Mouse (Mus musculus): ENCODE data around the gene Vamp1. TPM values are rescaled to one million over a fixed set of nuclear protein-coding genes. Genes with fewer than 3 reads are reported as not detected.

Vamp1 gene
- polyA plus RNA-seq, 1 experiment from 2014 or later, result 7.5 TPM

GRCm38 (mm10) chr6:125236782-125237181, 21.4 kb downstream of the Vamp1 start, which contains the start of gene Cd27:
Gene Cd27 (minus strand): TSS chr6:125237010.
- no peak within 1 kb of the TSS for H3K27ac ChIP-seq (ENCODE audit: low read length)
- 40% methylated on average over 6 of the region's 6 CpGs for WGBS
- ATAC-seq (ENCODE audit: low FRiP score, low TSS enrichment), result no peak
- no peaks in the 10 kb centered on the region for H3K27me3 ChIP-seq (ENCODE audit: insufficient read depth, low read length)
- H3K4me2 ChIP-seq (replicated peaks; ENCODE audit: low read depth, low read length), result no peak within 1 kb of the TSS
- no peak within 1 kb of the TSS for H3K9ac ChIP-seq (replicated peaks; ENCODE audit: low read length)
- H3K36me3 ChIP-seq (ENCODE audit: insufficient read depth, low read length), result no peaks in the 10 kb centered on the region
- no peak within 1 kb of the TSS for H3K4me3 ChIP-seq (ENCODE audit: low read length)
- no peaks in the 10 kb centered on the region for H3K9me3 ChIP-seq (ENCODE audit: low read length)
- peaks cover 15% of the 10 kb centered on the region for H3K4me1 ChIP-seq (ENCODE audit: insufficient read depth, low read length)

- ATAC-seq (ENCODE audit: low FRiP score, low TSS enrichment), result no peak
- no peak overlapping the region for H3K27ac ChIP-seq (ENCODE audit: low read length)
- no peak overlapping the region for H3K4me2 ChIP-seq (replicated peaks; ENCODE audit: low read depth, low read length)
- no peak overlapping the region for H3K9ac ChIP-seq (replicated peaks; ENCODE audit: low read length)
- 0 out of 2 replicates have a peak, but pooled peaks cover 10% of the 10 kb centered on the region for H3K4me1 ChIP-seq (ENCODE audit: insufficient read depth, low read length)
- 83% methylated on average over 4 of the region's 4 CpGs for WGBS
- H3K27me3 ChIP-seq (ENCODE audit: insufficient read depth, low read length), result no peaks in the 10 kb centered on the region
- no peaks in the 10 kb centered on the region for H3K36me3 ChIP-seq (ENCODE audit: insufficient read depth, low read length)
- no peaks in the 10 kb centered on the region for H3K9me3 ChIP-seq (ENCODE audit: low read length)
- no peak overlapping the region for H3K4me3 ChIP-seq (ENCODE audit: low read length)
These were observed 22.1 kb downstream of the Vamp1 start for GRCm38 (mm10) chr6:125237421-125237820.

DNA sequence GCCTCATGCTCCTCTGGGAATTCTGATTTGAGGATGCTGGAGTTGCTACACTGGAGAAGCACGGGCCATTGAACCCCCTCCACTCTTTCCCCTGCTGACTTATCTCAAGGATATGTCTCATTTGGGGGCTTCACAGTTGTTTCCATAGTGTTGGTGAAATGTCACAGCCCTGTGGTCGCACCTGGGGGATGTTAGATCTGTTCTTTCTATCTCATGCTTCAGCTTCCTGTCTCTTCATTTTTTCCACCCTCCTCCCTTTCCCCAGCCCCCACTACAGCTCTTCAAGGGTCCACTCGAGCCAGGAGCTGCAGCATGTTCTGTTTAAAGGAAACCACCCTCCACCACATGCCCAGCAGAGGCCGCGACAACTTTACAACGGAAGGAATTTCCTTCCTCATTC, 23.0 kb downstream of the Vamp1 start:
- Histone ChIP-seq H3K4me2 (replicated peaks; ENCODE audit: low read depth, low read length) (no peak overlapping the region), H3K27me3 (ENCODE audit: insufficient read depth, low read length) (no peaks in the 10 kb centered on the region)
- ATAC-seq (ENCODE audit: low FRiP score, low TSS enrichment), result no peak

DNA sequence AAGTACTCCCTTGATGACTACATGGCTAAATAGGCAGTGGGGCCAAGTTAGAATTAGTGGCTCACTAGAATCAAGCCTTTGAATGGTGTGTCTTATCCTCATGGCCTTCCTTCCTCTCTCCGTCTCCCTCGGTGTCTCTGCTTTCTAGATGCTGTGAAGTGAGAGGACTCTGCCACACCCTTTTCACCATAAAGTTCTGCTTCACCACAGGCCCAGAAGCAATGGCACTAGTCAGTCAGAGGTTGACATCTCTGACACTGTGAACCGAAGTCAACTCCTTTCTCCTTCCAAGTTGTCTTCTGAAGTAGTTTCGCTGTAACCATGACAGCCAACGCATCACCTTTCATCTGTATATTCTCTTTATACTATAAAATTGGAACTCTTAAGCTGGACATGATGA, 24.2 kb downstream of the Vamp1 start:
- H3K4me3 ChIP-seq (ENCODE audit: low read length), result no peak overlapping the region
- H3K9ac ChIP-seq (replicated peaks; ENCODE audit: low read length), result no peak overlapping the region
- no peaks in the 10 kb centered on the region for H3K9me3 ChIP-seq (ENCODE audit: low read length)
- no peaks in the 10 kb centered on the region for H3K27me3 ChIP-seq (ENCODE audit: insufficient read depth, low read length)
- H3K36me3 ChIP-seq (ENCODE audit: insufficient read depth, low read length), result no peaks in the 10 kb centered on the region
- H3K4me1 ChIP-seq (ENCODE audit: insufficient read depth, low read length), result 0 out of 2 replicates have a peak, but pooled peaks cover 10% of the 10 kb centered on the region
- no peak overlapping the region for H3K27ac ChIP-seq (ENCODE audit: low read length)
- 91% methylated on average over 5 of the region's 5 CpGs for WGBS
- ATAC-seq (ENCODE audit: low FRiP score, low TSS enrichment), result no peak
- H3K4me2 ChIP-seq (replicated peaks; ENCODE audit: low read depth, low read length), result no peak overlapping the region

More for the DNA sequence above, 23.0 kb downstream of the Vamp1 start:
- Histone ChIP-seq H3K4me3 (ENCODE audit: low read length) (no peak overlapping the region), H3K4me1 (ENCODE audit: insufficient read depth, low read length) (0 out of 2 replicates have a peak, but pooled peaks cover 10% of the 10 kb centered on the region), H3K9me3 (ENCODE audit: low read length) (no peaks in the 10 kb centered on the region), H3K27ac (ENCODE audit: low read length) (no peak overlapping the region), H3K36me3 (ENCODE audit: insufficient read depth, low read length) (no peaks in the 10 kb centered on the region), H3K9ac (replicated peaks; ENCODE audit: low read length) (no peak overlapping the region)
- WGBS, result 52% methylated on average over 6 of the region's 6 CpGs

DNA sequence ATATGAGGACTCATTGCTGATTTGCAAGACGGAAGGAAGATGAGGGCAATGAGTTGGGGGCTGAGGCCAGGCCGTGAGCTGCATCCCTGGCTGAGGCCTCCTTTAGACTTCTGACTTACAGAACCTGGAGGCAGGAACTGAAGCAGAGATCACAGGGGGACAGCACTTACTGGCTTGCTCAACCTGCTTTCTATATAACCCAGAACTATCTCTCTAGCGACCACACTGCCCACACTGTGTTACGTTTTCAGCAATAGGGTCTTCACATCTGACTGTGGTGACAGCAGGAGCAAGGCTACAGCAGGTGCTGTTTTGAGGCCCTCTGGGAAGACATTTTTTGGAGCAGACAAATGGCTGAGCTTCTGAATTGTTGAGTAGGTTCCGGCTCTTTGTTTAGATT, 25.3 kb downstream of the Vamp1 start:
- WGBS, result 77% methylated on average over 5 of the region's 5 CpGs
- H3K36me3 ChIP-seq (ENCODE audit: insufficient read depth, low read length), result no peaks in the 10 kb centered on the region

DNA sequence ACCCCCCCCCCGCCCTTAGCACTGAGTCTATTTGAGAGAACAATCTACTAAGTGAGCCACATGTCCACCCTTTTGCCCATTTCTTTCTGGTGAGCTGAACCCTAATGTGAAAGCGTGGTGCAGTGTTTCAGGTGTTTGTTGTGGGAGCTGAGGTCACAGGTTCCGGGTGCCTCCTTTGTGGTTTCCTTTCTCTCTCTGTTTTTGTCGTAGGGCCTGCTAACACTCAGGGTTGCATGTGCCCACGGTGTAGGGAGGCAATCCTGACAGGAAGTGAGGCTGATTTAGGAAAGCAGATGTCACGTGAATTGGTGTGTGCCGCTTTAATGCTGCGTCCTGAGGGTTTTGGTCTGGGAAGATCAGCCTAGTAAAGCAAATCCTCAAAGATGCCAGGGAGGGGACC, 26.2 kb downstream of the Vamp1 start:
- no peak for ATAC-seq (ENCODE audit: low FRiP score, low TSS enrichment)
- no peaks in the 10 kb centered on the region for H3K27me3 ChIP-seq (ENCODE audit: insufficient read depth, low read length)
- WGBS, result 79% methylated on average over 8 of the region's 8 CpGs

More for the DNA sequence above, 25.3 kb downstream of the Vamp1 start:
- Histone ChIP-seq H3K4me3 (ENCODE audit: low read length) (no peak overlapping the region), H3K27me3 (ENCODE audit: insufficient read depth, low read length) (no peaks in the 10 kb centered on the region), H3K27ac (ENCODE audit: low read length) (no peak overlapping the region), H3K9ac (replicated peaks; ENCODE audit: low read length) (no peak overlapping the region), H3K4me1 (ENCODE audit: insufficient read depth, low read length) (0 out of 2 replicates have a peak, but pooled peaks cover 10% of the 10 kb centered on the region), H3K4me2 (replicated peaks; ENCODE audit: low read depth, low read length) (no peak overlapping the region), H3K9me3 (ENCODE audit: low read length) (no peaks in the 10 kb centered on the region)
- ATAC-seq (ENCODE audit: low FRiP score, low TSS enrichment), result no peak

DNA sequence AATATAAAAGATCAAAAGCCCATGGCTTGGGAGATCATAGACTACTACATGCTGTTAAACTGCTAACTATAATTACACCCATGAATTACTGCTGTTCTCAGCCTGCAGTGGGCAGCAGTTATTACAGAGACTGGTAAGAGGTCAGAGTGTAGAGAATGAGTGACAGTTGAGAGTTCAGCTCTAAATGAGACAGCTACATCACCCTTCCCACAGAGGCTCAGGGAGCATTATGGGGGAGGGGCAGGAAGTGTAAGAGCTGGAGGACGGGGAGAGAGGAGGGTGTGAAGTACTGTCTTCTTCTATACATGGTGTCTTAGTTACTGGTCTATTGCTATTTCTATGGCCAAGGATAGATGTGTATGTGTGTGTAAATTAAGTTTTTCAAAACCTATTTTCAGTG, 29.2 kb downstream of the Vamp1 start:
- WGBS, result 5% methylated on average over 1 of the region's 1 CpGs
- no peak overlapping the region for H3K9ac ChIP-seq (replicated peaks; ENCODE audit: low read length)
- no peaks in the 10 kb centered on the region for H3K36me3 ChIP-seq (ENCODE audit: insufficient read depth, low read length)
- no peak overlapping the region for H3K4me2 ChIP-seq (replicated peaks; ENCODE audit: low read depth, low read length)
- H3K9me3 ChIP-seq (ENCODE audit: low read length), result no peaks in the 10 kb centered on the region
- H3K27ac ChIP-seq (ENCODE audit: low read length), result no peak overlapping the region
- H3K4me3 ChIP-seq (ENCODE audit: low read length), result no peak overlapping the region
- no peaks in the 10 kb centered on the region for H3K4me1 ChIP-seq (ENCODE audit: insufficient read depth, low read length)
- ATAC-seq (ENCODE audit: low FRiP score, low TSS enrichment), result no peak
- no peaks in the 10 kb centered on the region for H3K27me3 ChIP-seq (ENCODE audit: insufficient read depth, low read length)

More for the DNA sequence above, 26.2 kb downstream of the Vamp1 start:
- Histone ChIP-seq H3K36me3 (ENCODE audit: insufficient read depth, low read length) (no peaks in the 10 kb centered on the region), H3K9me3 (ENCODE audit: low read length) (no peaks in the 10 kb centered on the region), H3K4me2 (replicated peaks; ENCODE audit: low read depth, low read length) (no peak overlapping the region), H3K4me3 (ENCODE audit: low read length) (no peak overlapping the region), H3K27ac (ENCODE audit: low read length) (no peak overlapping the region), H3K9ac (replicated peaks; ENCODE audit: low read length) (no peak overlapping the region), H3K4me1 (ENCODE audit: insufficient read depth, low read length) (0 out of 2 replicates have a peak, but pooled peaks cover 7% of the 10 kb centered on the region)

GRCm38 (mm10) chr6:125252285-125252684, 36.9 kb downstream of the Vamp1 start:
- no peak overlapping the region for H3K27ac ChIP-seq (ENCODE audit: low read length)
- H3K4me1 ChIP-seq (ENCODE audit: insufficient read depth, low read length), result no peaks in the 10 kb centered on the region
- H3K9me3 ChIP-seq (ENCODE audit: low read length), result 0 out of 2 replicates have a peak, but pooled peaks cover 3% of the 10 kb centered on the region
- H3K4me3 ChIP-seq (ENCODE audit: low read length), result no peak overlapping the region
- no peaks in the 10 kb centered on the region for H3K27me3 ChIP-seq (ENCODE audit: insufficient read depth, low read length)
- H3K4me2 ChIP-seq (replicated peaks; ENCODE audit: low read depth, low read length), result no peak overlapping the region
- WGBS, result 79% methylated on average over 3 of the region's 3 CpGs
- H3K9ac ChIP-seq (replicated peaks; ENCODE audit: low read length), result no peak overlapping the region
- H3K36me3 ChIP-seq (ENCODE audit: insufficient read depth, low read length), result no peaks in the 10 kb centered on the region
- no peak for ATAC-seq (ENCODE audit: low FRiP score, low TSS enrichment)

DNA sequence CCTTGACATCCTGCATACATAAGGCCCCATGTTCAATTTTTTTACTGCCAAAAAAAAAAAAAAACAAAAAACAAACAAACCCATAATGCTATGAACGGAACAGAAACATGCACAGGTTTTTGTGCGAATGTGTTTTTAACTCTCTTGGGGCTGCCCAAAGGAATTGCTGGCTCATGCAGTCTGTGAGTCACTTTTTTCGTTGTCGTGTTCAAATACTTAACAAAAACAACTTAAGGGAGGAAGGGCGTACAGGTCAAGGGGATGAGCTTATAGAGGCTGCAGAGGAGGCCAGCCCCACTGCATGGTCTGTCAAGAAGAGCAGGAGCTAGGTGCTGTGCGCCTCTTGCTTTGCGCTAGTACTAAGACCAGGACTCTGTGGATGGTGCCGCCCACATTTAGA, 37.4 kb downstream of the Vamp1 start:
- H3K4me2 ChIP-seq (replicated peaks; ENCODE audit: low read depth, low read length), result no peak overlapping the region
- no peak for ATAC-seq (ENCODE audit: low FRiP score, low TSS enrichment)

DNA sequence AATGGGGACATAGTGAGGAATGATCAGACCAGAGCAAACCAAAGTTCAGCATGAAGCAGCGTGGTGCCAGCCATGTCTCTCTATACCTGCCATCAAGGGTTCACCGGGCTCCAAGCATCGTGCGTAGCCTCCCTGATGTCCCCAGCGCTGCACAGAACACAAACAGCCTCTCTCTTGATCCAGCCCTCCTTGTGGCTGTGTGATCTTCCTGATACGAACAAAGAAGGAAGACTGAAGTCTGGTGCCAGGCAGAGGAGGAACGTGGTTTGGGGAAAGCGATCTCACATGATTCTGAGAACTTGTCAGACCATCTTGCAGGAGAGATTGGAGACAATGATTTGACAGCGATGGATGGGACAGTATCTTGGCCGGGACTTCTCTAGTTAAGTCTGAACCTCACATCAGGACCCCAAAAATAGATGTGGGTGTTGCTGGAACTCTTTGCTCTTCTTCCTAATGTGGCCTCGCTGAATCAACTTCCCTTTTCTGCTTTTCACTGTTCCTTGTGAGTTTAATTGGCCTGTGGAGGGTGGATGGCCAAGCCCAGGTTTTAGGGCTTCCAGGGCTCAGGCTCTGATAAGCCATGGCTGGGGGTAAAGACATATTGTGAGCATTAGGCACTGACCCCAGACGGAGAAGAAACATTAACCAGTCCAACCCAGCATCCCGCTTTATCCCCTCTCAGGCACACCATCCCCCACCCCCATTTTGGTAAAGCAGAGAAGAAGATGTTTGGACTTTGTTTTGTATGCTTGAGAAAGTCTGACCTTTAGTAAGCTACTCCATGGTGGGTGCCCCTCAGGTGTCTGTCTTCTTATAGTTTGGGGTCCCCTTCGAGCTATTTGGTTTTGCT, 38.7 kb downstream of the Vamp1 start:
- 79% methylated on average over 14 of the region's 14 CpGs for WGBS
- 0 out of 2 replicates have a peak, but pooled peaks cover 3% of the 10 kb centered on the region for H3K9me3 ChIP-seq (ENCODE audit: low read length)
- H3K36me3 ChIP-seq (ENCODE audit: insufficient read depth, low read length), result no peaks in the 10 kb centered on the region
- H3K4me1 ChIP-seq (ENCODE audit: insufficient read depth, low read length), result no peaks in the 10 kb centered on the region
- no peak overlapping the region for H3K9ac ChIP-seq (replicated peaks; ENCODE audit: low read length)
- no peak for ATAC-seq (ENCODE audit: low FRiP score, low TSS enrichment)
- H3K27ac ChIP-seq (ENCODE audit: low read length), result no peak overlapping the region
- no peaks in the 10 kb centered on the region for H3K27me3 ChIP-seq (ENCODE audit: insufficient read depth, low read length)
- no peak overlapping the region for H3K4me2 ChIP-seq (replicated peaks; ENCODE audit: low read depth, low read length)
- H3K4me3 ChIP-seq (ENCODE audit: low read length), result no peak overlapping the region

More for the DNA sequence above, 37.4 kb downstream of the Vamp1 start:
- H3K27me3 ChIP-seq (ENCODE audit: insufficient read depth, low read length), result no peaks in the 10 kb centered on the region
- H3K27ac ChIP-seq (ENCODE audit: low read length), result no peak overlapping the region
- H3K36me3 ChIP-seq (ENCODE audit: insufficient read depth, low read length), result no peaks in the 10 kb centered on the region
- H3K4me1 ChIP-seq (ENCODE audit: insufficient read depth, low read length), result no peaks in the 10 kb centered on the region
- no peak overlapping the region for H3K9ac ChIP-seq (replicated peaks; ENCODE audit: low read length)
- 0 out of 2 replicates have a peak, but pooled peaks cover 3% of the 10 kb centered on the region for H3K9me3 ChIP-seq (ENCODE audit: low read length)
- 88% methylated on average over 8 of the region's 8 CpGs for WGBS
- no peak overlapping the region for H3K4me3 ChIP-seq (ENCODE audit: low read length)
